Mouse (Mus musculus): ENCODE results near the gene Nrde2.

Nrde2 gene

DNA sequence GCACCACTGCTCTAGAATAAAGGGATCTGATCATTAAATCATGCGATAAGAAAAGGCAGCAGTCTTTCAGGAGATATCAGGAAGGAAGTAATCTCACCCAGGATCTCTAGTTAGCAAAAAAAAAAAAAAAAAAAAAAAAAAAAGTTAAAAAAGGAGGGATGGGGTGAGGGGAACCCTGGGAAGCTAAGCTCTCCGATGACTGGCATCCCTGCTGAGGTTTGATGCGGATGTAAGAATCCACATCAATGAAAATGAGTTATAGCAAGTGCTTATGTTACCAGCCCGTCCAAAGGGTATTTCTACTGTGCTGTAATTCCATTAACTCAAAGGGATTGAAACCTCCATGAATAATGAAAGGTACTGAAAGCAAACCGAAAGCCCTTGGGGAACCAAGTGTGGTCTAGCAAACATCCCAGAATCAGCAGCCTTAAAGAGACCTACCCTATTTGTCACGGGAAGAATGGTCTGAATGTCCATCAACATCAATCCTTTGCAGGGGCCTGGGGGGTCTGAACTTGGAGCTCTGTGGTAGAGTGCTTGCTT is 19.5 kb upstream of the Nrde2 start:
- no peak for DNase-seq (ENCODE audit: low read depth, low spot score)

DNA sequence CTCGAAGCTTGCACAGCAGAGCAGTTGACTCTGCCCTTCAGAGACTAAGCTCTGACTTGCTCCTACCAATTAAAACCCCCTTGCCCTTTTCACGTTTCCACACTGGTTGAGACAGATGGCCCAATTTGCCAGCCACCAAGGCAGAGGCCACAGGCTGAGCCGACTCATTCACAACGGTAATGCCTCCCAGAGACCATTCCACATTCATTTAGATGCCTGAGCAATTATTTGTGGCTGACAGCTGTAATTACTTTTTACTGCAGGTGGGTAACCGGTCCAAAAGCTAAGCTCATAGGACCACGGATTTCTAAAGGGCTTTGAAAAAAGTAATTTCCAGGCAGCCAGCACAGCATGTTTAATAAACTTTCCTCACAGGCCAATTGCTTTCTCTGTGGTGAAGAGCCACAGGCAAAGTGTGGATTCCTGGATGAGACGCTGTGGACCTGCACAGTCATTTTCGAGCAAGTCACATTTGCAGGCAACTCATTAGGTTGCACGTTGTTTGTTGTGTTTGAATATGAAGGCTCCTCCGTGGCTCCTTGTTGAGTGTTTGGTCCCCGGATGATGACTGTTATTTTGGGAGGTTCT is 17.1 kb upstream of the Nrde2 start:
- DNase-seq (ENCODE audit: low read depth, low spot score) = no peak

DNA sequence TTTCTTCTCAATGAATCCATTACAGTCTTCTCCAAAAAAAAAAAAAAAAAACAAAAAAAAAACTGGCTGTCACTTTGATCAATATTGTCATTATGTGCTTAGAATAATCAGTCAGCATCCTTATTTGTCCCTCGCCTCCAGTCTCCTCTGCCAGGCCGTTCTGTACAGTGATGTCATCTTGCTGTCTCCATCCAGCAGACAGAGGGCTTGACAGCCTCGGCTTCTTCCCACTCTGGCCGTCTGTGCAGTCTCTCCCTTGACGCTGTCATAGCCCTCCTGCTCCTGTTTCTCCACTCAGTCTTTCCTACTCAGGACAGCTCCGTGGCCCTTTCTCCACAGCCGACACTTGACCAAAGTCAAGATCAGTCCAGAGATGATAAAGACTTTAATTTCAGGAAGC is 13.0 kb upstream of the Nrde2 start:
- DNase-seq (ENCODE audit: low read depth, low spot score) = no peak

DNA sequence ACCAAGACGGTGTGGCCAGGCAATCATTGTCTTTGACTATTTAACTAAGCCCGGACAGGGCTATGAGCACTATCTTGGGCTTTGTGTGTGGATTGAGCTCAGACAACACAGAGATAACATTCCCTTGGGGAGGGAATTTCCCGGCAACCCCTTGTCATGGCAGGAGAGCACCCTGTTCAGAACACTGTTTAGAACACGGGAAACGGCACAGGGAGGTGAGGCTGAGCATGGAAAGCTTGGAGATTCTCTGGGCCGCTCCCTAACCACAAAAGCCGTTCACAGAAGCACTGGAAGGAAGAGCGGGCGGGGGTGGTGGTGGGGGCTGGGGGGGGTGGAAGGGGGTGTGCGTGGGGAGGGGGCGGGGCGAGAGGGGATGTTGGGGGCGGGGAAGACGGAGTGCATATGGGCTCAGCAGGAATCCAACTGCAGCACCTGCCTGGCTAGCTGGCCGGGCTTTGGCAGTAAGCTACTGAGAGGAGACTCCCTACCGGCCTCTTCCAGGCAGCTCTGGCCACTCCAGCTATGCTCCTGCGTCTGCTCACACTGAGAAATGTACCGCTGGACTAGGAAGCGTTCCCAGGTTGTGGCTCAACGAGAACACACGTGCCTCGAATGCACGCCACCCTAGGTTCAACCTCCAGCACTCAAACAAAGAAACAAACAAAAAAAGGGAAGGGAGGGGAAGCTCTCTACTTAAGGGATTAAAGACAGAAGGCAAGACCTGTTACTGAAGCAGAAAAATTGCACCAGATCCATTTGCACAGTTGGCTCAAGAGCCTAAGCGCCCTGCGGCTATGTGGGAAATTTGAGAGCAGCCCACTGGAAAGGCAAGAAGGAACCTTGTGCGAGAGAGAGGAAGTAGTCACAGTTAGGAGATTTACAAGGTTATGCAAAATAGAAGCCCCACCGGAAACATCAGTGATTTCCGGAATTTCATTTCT is 8.7 kb upstream of the Nrde2 start:
- peak; percentile 76 for DNase-seq (ENCODE audit: low read depth, low spot score)

DNA sequence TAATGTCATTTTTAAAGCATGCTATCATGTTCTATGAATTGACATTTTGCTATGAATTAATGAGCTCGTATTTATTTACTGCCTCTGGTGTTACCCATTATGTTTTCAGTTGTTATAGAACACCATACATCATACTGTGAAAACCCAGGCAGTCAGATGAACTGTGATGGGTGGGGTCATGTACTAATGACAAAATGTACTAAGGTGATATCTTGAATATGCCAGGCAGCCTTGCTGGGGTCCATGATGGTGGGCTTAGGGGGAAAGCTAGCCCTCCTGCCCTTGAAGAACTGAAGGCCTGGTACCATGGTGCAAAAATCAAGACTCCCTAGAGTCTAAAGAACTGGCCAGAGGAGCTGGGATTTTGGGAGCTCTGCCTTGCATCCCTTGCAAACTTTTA is 8.0 kb upstream of the Nrde2 start:
- DNase-seq (ENCODE audit: low read depth, low spot score) = no peak

DNA sequence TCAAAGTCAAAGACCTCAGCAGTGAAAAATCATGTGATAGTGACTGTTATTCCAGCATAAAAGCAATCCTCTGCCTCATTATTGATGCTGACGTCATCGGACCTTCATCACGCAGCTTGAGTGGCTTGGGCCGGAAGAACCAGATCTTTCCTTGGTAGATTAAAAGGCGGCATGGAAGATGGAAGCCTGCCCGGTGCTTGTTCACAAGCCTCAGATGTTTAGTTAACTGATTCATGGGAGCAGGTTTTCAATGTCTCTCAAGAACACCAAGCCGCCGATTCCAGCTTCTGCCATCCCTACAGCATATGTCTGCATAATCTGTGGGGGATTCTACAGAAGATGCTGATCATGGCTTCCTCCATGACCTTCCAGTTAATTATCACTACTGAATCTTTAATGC is 7.5 kb upstream of the Nrde2 start:
- no peak for DNase-seq (ENCODE audit: low read depth, low spot score)

DNA sequence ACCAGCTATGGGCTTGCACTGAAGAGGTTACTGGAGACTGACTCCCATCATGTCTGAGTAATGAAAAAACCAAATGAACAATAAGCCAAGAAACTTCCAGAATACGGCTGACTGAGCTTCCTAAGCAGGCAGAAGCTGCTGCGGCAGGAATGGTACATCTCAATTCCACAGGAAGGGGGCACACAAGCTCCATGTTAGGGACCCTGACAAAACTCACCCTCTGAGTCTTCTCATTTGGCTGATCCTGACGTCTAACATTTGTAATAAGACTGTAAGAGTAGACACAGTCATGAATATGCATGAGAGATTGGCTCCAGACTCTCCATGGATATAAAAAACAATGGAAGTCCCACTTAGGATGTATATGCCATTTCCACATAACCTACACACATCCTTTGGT is 6.7 kb upstream of the Nrde2 start:
- DNase-seq (ENCODE audit: low read depth, low spot score) = peak; percentile 46

DNA sequence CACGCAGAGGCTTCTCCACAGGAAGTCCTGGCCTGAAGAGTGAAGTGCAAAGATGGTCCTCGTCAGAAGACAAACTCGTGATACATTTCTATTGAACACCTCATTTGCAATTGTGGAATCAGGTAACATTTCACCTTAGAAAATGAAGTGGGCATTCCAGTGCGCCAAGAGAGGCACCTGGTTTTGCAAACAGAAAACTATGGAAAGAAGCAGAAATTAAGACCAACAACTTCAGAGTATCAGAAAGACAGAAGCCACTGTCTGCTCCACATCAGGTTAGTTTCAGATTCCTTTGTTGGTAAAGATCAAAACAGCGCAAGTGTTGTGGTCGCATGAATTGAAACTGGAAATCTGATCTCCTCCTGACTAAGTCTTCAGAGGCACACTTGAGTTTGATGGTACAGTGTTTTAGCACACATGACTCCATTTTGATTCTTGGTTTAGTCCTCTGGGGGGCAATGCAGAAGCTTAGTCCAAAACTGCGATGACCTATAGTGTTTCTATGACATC is 5.6 kb upstream of the Nrde2 start:
- no peak for DNase-seq (ENCODE audit: low read depth, low spot score)

DNA sequence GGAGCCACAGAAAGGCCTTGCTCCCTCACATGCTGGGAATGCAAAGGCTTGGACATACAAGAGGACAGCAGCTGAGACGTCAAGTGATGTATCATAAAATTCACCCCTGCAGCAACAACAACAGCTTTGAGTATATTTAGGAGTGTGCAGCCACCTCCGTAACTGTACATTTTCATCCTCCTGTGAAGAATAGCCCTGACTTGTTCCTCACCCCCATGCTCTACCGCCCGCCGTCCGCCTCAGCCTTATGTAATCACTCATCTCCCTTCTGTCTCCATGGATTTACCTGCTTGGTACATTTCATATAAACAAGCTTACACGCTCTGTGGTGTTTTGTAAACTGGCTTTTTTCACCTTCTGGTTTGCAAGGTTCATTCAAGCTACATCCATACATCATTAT is 7.0 kb downstream of the Nrde2 start:
- DNase-seq (ENCODE audit: low read depth, low spot score) = no peak

DNA sequence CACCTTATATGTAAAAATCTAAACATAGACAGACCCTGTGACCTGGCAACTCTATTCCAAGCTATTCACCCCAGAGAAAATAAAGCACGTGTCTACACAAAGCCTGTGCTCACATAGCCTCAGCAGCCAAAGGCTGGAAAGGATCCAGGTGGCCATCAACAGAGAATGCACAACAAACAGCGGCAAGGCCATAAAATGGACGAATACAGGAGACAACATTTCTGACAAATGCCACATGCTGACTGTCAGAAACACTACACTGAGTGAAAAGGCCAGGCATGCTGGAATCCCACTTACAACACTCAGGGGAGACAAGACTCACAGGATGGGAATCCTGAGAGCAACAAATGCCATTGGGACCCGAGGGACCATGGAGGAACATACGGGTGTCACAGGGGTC is 15.2 kb downstream of the Nrde2 start:
- DNase-seq (ENCODE audit: low read depth, low spot score) = no peak

DNA sequence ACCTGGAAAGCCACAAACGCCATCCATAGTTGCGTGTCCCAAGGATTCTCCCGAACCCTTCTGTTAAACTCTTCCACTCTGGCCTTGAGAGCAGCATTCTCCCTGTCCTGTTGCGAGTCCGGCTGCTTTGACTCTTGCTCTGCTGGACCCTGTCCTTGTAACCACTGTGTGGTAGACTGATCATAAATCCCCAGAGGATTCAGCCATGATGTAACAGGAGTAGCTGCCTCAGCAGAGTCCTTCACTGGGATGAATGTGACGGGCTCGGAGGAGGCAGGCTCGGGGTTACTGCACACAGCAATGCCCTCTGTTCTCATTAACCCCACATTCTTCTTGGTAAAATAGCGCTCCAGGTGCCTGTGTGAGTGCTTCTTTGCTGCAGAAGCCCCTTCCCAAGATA is 15.7 kb downstream of the Nrde2 start:
- no peak for DNase-seq (ENCODE audit: low read depth, low spot score)

DNA sequence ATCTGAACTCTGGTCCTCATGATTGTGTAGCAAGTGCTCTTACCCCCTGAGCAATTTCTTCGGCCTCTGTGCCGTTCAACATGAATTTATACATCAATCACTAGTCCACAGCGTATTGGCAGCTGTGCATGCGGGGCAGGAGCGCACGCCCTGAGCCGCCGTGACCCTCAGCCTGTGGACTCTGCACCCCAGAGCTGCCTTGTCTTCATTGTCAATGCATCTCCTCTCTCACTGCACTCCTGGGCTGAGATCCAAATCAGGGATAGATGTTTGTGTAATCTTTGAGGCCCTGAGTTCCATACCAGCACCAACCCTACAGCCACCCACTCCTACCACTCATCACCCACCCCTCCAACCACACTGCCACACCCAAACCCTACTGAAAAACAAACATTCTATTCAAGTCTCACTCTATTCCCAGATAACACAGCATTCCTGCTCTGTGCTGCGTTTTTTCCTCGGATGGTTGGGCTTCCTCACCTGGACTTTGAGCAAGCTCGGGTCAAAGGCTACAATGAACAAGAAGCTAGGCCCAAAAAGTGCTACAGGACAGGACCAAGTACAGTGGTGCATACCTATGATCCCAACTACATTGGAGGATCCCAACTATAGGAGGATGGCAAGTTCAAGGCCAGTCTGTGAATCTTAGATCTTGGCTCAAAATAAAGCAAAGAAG is 16.5 kb downstream of the Nrde2 start:
- DNase-seq (ENCODE audit: low read depth, low spot score) = no peak

DNA sequence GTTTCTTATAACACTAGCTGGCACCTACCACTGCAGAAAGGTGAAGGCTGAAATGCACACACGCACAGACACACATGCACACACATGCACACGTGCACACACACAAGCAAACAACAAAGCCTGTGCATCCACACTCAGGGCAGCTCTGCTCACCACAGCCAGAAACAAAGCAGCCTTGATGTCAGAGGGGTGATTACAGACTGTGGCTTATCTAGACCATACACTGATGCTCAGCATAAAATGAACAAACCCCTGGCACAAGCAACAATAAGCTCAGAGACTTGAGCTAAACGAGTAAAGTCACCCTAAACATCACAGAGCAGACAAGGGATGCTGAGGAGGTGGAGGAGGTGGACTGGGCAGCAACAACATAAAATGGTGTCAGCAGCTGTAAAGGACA is 24.3 kb downstream of the Nrde2 start:
- DNase-seq (ENCODE audit: low read depth, low spot score) = no peak

DNA sequence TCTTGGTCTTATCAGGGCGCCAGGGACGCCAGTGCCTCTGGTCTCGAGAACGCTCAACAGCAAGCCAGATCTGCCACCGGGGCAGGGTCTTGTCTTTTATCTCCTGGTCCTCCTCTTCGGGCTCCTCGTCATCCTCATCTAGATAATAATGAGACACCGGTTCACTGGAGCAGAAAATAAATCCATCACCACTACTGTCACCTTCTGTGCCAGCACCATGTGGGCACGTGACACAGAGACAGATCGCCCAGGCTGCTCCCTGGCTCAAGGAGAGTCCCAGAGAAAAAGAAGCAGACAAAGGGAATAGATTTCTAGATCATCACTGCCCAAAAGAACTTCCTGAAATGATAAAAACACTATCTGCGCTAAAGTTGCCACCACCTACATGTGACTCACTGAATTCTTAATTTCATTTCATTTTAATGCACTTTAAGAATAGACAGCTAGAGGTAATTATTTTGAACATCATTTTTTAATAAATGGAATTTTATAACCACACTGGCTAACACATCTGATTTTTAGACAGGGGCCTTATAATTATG is 25.0 kb downstream of the Nrde2 start:
- no peak for DNase-seq (ENCODE audit: low read depth, low spot score)

DNA sequence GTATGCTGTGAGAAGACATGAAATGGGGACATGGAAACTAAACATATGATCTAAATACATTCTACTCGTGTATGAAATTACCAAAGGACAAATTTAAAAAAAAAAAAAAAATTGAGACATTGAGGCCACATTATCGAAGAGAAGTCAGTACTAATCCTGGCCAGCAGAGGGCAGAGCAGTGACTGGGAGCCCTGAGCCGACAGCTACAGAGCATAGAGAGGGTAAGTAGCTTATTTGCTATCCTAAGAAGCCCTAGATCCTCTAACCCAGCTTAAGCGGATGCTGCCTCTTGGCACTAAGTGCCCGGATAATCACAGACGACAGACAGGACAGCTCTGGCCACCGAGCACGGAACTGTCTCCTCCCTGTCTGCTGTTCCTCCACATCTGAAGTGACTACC is 27.8 kb downstream of the Nrde2 start:
- peak; percentile 65 for DNase-seq (ENCODE audit: low read depth, low spot score)

DNA sequence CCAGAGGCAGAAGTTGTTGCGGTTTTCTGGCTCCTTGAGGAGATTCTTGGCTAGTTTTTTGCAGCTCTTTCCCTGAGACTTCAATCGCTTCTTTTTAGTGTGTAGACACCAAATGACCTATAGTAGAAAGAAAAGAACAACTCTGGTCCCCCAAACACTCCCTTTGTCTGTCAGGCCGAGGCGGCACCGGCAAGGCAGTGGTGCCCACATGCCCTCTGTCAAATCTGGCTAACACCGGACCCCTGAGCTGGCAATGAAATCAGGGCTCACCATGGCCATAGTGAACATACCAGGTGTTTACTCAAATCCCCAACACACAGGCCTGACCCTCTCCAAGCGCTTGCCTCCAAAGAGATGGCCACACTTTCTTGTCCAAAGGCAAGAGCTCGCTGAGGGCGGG is 28.3 kb downstream of the Nrde2 start:
- no peak for DNase-seq (ENCODE audit: low read depth, low spot score)

DNA sequence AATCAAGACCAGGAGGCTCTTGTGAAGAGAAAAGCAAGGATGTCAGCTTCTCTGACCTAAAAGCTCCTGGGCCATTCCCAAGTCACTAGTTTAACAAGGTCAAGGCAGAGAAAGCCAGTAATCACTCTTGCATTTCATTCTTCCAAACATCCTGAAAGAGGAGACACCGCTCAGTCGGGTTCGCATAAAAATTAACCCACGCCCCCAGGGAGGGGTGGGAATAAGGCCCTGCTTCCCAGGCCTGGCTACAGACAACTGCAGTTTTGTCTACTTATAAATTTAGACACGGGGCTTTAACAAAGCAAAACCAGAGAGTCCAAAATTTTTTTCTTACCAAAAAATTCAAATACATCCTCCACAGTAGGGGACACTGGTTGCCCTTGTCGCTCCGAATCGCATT is 30.5 kb downstream of the Nrde2 start:
- no peak for DNase-seq (ENCODE audit: low read depth, low spot score)

DNA sequence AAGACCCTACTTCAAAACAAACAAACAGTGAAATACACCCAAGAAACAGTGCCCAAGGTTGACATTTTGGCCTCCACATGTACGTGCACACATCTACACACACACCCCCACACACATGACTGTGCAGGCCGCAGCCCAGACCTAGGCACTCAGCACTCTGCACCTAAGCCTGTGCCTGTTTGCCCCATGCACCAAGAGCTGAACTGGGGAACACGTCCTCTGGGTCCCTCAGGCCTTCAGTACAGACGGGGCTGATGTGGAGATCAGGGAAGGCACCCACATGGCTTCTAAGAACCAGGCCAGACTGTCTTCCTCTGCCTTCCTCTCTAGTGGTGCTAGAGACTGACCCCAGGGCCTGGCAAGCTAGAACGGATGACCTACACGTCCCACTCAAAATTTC is 30.9 kb downstream of the Nrde2 start:
- DNase-seq (ENCODE audit: low read depth, low spot score) = no peak

DNA sequence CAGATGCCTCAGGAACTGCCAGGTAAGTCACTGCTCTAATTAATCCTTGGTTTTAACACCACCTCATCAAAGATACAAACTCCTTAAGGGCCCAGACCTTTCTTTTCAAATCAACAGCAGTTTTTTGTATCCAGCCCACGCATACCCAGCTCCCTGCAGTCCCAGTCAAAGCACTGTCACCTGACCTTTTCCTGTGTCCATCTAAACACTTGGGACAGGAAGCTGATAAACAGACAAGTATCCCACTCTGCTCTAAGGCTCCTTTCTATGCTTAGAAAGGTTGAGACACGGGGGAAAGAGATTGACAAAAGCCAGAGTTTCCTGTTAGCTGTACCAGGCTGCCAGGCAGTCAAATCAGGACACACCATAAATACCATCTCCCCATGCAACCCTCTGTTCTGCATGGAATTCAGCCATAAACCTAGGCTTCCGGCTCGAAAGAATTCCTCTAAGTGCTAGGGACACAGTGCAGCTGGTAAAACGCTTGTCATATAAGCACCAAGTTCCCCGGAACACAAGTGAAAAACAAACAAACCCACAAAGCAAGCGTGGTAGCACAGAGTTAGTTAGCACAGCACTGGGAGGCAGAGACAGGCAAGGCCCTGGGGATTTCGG is 31.5 kb downstream of the Nrde2 start:
- DNase-seq (ENCODE audit: low read depth, low spot score) = no peak

DNA sequence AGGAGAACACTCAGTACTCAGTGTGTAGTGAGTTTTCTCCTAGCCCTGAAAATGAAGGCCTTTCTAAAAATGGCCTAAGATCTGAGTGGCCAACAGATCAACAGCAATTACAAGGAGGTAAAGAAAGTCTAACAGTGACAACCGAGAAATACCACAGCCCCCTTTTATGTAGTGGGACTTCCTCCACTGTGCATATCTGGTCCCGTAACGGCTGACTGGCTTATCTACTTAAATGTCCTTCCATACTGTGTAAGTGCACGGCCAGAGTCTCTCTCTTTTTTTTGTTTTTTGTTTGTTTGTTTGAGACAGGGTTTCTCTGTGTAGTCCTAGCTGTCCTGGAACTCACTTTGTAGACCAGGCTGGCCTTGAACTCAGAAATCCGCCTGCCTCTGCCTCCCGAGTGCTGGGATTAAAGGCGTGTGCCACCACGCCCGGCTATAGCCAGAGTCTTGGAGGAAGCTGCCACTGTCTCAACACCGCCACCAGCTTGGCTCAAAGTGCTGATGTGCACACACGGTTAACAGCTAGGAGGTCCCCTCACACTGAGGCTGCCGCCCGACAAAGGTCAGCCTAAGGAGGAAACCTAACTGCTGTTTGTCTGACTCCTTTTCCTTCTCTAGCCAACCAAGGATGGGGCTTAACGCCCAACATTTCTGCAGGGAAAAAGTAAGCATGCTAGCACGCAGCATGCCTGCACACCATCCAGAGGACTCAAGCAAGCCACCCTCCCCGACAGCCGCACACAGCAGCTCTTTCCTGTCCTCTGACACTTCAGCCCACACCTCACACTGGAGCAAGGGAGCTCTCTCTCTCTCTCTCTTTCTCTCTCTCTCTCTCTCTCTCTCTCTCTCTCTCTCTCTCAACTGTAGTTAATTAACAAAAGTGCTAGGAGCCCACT is 32.2 kb downstream of the Nrde2 start:
- no peak for DNase-seq (ENCODE audit: low read depth, low spot score)
